Mouse (Mus musculus): ENCODE measurements around the gene Pdzph1. TPM values are rescaled to one million over a fixed set of nuclear protein-coding genes. Genes with fewer than 3 reads are reported as not detected.

The Pdzph1 gene
- polyA plus RNA-seq, 1 experiment, result not detected

DNA sequence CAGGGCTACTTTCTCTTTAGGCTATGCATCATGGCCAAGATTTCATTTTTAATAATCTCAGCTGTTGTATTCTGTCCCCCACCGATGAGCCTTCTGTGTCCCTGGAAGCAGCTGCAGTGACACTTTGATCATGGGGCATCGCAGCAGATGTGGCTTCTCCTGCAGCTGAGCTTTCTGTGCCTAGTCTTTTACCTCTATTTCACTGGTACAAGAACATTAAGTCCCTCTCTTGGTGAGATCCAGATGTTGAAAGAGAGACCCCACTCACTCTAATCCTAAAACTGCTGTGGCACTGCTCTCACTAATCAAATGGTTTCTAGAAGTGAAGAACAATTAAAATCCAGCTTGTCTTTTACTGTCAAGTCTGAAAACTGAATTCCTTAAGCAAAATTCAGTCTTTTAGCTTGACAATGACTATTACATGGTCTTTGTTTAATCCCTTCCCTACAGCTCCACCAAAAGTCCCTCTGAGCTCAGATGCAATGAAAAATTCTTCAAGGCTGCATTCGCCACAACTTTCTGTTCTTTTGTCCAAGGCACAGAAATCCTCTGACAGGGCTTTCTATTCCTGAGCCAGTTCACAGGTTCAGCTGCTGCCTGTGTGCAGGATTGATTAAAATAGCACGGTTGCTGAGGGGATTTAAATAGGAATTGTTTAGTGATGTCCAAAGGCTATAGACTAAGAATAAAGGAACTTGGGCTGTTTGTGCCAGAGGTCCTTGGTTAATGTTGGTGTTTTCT is 101.1 kb downstream of the Pdzph1 start:
- TF ChIP-seq CTCF (IDR thresholded peaks at IDR 0.05; ENCODE audit: borderline replicate concordance, insufficient read depth, low read length) (no peak), POLR2A (IDR thresholded peaks at IDR 0.05; ENCODE audit: low read depth, low read length) (no peak)
- no peak overlapping the region for H3K4me3 ChIP-seq (ENCODE audit: insufficient read depth, low read length)
- no peak overlapping the region for H3K27ac ChIP-seq (ENCODE audit: insufficient read depth, low read length)
- H3K4me1 ChIP-seq (ENCODE audit: control insufficient read depth, insufficient read depth, low read length), result no peaks in the 10 kb centered on the region

GRCm38 (mm10) chr17:58884393-58884792 is 106.8 kb downstream of the Pdzph1 start:
- no peak overlapping the region for H3K27ac ChIP-seq (ENCODE audit: insufficient read depth, low read length)
- H3K4me1 ChIP-seq (ENCODE audit: control insufficient read depth, insufficient read depth, low read length), result no peaks in the 10 kb centered on the region
- H3K4me3 ChIP-seq (ENCODE audit: insufficient read depth, low read length), result no peak overlapping the region
- TF ChIP-seq CTCF (IDR thresholded peaks at IDR 0.05; ENCODE audit: borderline replicate concordance, insufficient read depth, low read length), result no peak
- no peak for TF ChIP-seq POLR2A (IDR thresholded peaks at IDR 0.05; ENCODE audit: low read depth, low read length)

DNA sequence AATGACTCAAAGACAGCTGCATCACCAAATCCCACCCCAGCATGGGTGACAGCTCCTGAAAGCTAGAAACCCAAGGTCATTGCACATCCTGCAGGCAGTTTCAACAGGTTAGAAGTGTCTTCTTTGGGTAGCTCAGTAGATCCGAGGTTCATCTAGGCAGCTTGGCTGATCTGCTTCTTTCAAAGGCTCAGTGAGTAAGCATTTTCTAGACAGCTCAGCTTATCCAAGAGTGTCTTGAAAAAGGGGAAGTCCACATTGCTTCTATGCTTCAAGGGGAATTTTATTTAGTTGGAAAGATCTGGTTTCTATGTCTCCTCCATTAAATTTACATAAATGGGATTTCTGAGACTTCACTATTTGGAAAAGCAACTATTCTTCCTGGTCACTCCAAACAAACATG is 117.8 kb downstream of the Pdzph1 start:
- Histone ChIP-seq H3K27ac (ENCODE audit: insufficient read depth, low read length) (no peak overlapping the region), H3K4me1 (ENCODE audit: control insufficient read depth, insufficient read depth, low read length) (no peaks in the 10 kb centered on the region), H3K4me3 (ENCODE audit: insufficient read depth, low read length) (no peak overlapping the region)
- no peak for TF ChIP-seq POLR2A (IDR thresholded peaks at IDR 0.05; ENCODE audit: low read depth, low read length)
- no peak for TF ChIP-seq CTCF (IDR thresholded peaks at IDR 0.05; ENCODE audit: borderline replicate concordance, insufficient read depth, low read length)

GRCm38 (mm10) chr17:58870795-58871194 is 120.4 kb downstream of the Pdzph1 start:
- Histone ChIP-seq H3K4me3 (ENCODE audit: insufficient read depth, low read length) (no peak overlapping the region), H3K27ac (ENCODE audit: insufficient read depth, low read length) (no peak overlapping the region), H3K4me1 (ENCODE audit: control insufficient read depth, insufficient read depth, low read length) (no peaks in the 10 kb centered on the region)
- TF ChIP-seq POLR2A (IDR thresholded peaks at IDR 0.05; ENCODE audit: low read depth, low read length) (no peak), CTCF (IDR thresholded peaks at IDR 0.05; ENCODE audit: borderline replicate concordance, insufficient read depth, low read length) (no peak)

Other genes starting within 250 kb of the Pdzph1 start
- gene Nudt12, start 22.0 kb upstream of the Pdzph1 start, polyA plus RNA-seq (2011; ENCODE audit: insufficient read length, low read depth, missing spikeins), result 5.7 and 6.2 TPM in 2 replicates